Mouse (Mus musculus) midbrain, embryonic 12.5 days (tissue): Measurements from ENCODE around the gene Paxip1. TPM values are rescaled to one million over a fixed set of nuclear protein-coding genes. Genes with fewer than 3 reads are reported as not detected.

Source experiments
- ATAC-seq: fragments of 200-750 bp; cut with Nextera tagmentation; 2 replicates; pipeline ENCODE4 v1.8.0; 2017; ENCODE audit warnings: low read depth, moderate TSS enrichment, moderate library complexity; ENCODE audit not compliant: low FRiP score
- H3K27ac ChIP-seq: fragments of 300-500 bp; sonication (generic); replicated peaks from 2 replicates; pipeline ENCODE4 v1.5.1; 2016; ENCODE audit warnings: mild to moderate bottlenecking
- H3K27me3 ChIP-seq: fragments of 300-500 bp; sonication (generic); 2 replicates; pipeline ENCODE4 v1.6.1; 2016; ENCODE audit warnings: mild to moderate bottlenecking
- H3K36me3 ChIP-seq: fragments of 300-500 bp; sonication (generic); 2 replicates; pipeline ENCODE4 v1.6.1; 2016
- H3K4me1 ChIP-seq: fragments of 300-500 bp; sonication (generic); 2 replicates; pipeline ENCODE4 v1.6.1; 2016
- H3K4me2 ChIP-seq: fragments of 300-500 bp; sonication (generic); replicated peaks from 2 replicates; pipeline ENCODE4 v1.6.1; 2016; ENCODE audit warnings: mild to moderate bottlenecking, moderate library complexity
- H3K4me3 ChIP-seq: fragments of 300-500 bp; sonication (generic); 2 replicates; pipeline ENCODE4 v1.5.1; 2016; ENCODE audit warnings: mild to moderate bottlenecking
- H3K9ac ChIP-seq: fragments of 300-500 bp; sonication (generic); replicated peaks from 2 replicates; pipeline ENCODE4 v1.6.1; 2016; ENCODE audit warnings: mild to moderate bottlenecking, moderate library complexity
- H3K9me3 ChIP-seq: fragments of 300-500 bp; sonication (generic); 2 replicates; pipeline ENCODE4 v1.6.1; 2016; ENCODE audit warnings: mild to moderate bottlenecking
- WGBS: fragments of 180-500 bp; shearing (Covaris S2); methylation state at CpG from one replicate; pipeline ENCODE4 v1.1.7; 2016; 5-methylcytosine and 5-hydroxymethylcytosine counted together
- polyA plus RNA-seq: library from polyadenylated mRNA; unstranded; fragments of >200 nt; fragmentation: Nextera tagmentation; extraction: Ambion mirVana; gene quantifications from 2 replicates; pipeline ENCODE4 v1.2.1, GENCODE M21; 2016

Paxip1 gene
- polyA plus RNA-seq: 42.2 and 51.2 TPM in 2 replicates

DNA sequence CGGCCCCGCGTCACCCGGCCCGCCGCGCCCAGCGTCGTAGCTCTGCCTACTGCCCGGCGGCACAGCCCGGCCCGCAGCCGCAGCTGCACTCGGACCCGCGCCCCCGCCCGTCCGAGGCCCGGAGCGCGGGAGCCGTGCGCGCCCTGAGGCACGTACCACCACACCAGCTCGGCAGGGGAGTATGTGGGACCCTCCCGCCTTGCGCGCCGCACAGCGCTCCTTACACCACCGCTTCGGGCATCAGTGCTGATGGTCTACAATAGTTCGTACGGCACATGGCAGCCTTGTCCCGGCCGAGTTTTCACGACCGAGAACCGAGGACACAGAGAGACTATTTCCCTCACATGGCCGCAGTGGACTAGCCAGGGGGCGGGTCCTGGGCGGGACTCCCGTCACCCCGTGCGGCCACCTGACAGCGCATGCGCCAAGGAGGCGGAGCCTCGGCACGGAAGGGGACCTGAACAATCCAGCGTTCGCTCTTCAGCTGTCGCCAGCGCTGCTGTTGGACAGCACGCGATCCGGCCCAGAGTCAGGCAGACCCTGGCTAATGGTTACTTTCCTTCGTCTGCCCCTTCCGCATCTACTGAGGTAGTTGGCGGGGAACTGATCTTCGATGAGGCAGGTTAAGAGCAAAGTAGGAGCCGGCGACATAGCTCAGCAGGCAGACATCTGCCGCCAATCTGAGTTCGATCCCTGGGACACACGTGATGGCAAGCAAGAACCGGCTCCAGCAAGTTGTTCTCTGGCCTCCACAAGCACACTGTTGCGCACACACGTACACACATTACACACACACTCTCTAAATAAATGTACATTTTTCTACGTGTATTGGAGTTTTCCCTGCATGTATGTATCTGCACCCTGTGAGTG, at the start of gene Paxip1:
TSS of gene Paxip1 (minus strand) at position 389 of the 870 bp plus-strand sequence.
- Histone ChIP-seq H3K27me3 (no peaks in the 10 kb centered on the region), H3K4me1 (peaks cover 23% of the 10 kb centered on the region), H3K4me3 (peak within 1 kb of the TSS; percentile 82), H3K9ac (peak within 1 kb of the TSS; percentile 87), H3K36me3 (peaks cover 24% of the 10 kb centered on the region), H3K27ac (peak within 1 kb of the TSS; percentile 93), H3K9me3 (no peaks in the 10 kb centered on the region), H3K4me2 (peak within 1 kb of the TSS; percentile 72)
- whole genome bisulfite sequencing: under 1% methylated on average over 64 of the region's 73 CpGs
- ATAC-seq: peak; percentile 96

DNA sequence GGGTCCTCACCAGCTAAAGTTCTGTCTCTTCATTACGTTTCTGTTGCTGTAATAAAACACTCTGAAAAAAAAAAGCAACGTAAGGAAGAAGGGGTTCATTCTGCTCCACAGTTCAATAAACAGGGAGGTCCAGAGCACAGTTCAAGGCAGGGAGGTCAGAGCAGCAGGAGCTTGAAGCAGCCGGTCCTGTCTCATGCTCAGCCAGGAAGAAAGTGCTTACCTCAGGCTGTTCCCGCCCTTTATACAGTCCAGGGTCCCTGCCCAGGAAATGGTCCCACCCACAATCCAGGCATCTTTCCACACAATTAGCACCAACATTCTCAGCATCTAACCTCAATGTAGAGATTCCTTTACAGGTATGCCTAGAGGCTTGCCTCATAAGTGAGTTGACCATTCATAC, 46.6 kb upstream of the Paxip1 start:
- no peak overlapping the region for H3K27ac ChIP-seq
- no peak overlapping the region for H3K4me3 ChIP-seq
- H3K4me2 ChIP-seq: no peak overlapping the region
- 60% methylated on average over 4 of the region's 4 CpGs for WGBS
- H3K9ac ChIP-seq: no peak overlapping the region
- H3K36me3 ChIP-seq: no peaks in the 10 kb centered on the region
- no peaks in the 10 kb centered on the region for H3K9me3 ChIP-seq
- no peak for ATAC-seq
- H3K4me1 ChIP-seq: peaks cover 5% of the 10 kb centered on the region; the same call in 1 of the 2 replicates
- H3K27me3 ChIP-seq: peaks cover 20% of the 10 kb centered on the region

DNA sequence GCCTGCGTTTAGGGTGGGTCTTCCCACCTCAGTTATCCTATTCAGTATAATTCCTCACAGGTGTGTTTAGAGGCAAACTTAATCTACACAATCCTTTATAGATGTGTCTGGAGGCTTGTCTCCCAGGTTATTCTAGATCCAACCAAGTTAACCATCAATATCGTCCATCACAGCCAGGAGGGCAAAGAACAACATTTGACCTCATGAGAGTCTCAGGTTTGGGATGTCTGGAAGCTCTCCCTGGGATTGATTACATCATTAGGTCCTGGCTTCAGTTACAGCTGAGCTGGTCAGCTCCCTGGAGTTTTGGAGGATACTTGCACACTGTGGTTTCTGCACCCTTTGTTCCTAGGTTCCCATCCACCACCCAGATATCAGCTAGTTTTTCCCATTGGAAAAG, 43.6 kb upstream of the Paxip1 start:
- Histone ChIP-seq H3K9ac (no peak overlapping the region), H3K27ac (no peak overlapping the region), H3K36me3 (no peaks in the 10 kb centered on the region), H3K4me3 (no peak overlapping the region), H3K9me3 (no peaks in the 10 kb centered on the region), H3K27me3 (no peaks in the 10 kb centered on the region), H3K4me1 (no peaks in the 10 kb centered on the region), H3K4me2 (no peak overlapping the region)
- WGBS: 94% methylated on average over 2 of the region's 2 CpGs
- ATAC-seq: no peak

DNA sequence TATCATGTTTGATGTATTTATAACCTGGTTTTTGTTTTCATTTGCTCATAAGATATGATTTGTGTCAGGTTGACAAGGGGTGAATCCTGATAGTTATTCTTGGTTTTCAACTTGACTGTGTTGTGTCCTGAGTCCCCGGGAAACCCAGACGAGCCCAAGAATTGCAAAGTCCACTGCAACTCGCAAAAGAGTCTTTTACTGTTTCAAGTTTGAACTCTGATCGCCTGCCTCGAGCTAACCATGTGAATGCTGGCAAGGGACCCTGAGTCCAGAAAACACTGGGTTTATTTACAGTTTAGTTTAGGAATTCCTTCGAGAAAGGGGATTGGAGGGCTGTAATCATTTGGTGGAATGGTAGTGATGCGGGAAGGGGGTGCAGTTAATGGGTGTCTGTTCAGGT, 36.5 kb upstream of the Paxip1 start:
- Histone ChIP-seq H3K4me3 (no peak overlapping the region), H3K9ac (no peak overlapping the region), H3K27me3 (no peaks in the 10 kb centered on the region), H3K4me2 (no peak overlapping the region), H3K4me1 (no peaks in the 10 kb centered on the region), H3K9me3 (no peaks in the 10 kb centered on the region), H3K27ac (no peak overlapping the region), H3K36me3 (no peaks in the 10 kb centered on the region)
- no peak for ATAC-seq
- WGBS: 88% methylated on average over 7 of the region's 7 CpGs

DNA sequence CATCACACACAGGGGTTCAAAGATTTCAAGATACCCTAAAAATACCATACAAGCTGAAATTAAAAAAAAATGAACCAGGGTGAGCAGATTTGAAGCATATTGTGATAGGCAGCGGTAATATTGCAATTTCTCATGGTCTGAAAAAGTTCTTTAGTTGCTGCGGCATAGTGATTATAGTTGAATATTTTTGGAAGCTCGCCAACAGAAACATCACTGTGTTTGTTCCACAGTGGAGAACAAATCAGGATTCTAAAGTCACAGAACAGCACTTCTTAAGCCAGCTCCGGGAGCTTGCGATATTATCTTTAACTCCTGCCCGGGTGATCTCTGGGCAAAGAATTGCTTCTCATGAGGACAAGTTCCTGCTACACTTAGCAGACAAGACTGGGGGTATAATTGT, 29.7 kb upstream of the Paxip1 start:
- no peaks in the 10 kb centered on the region for H3K4me1 ChIP-seq
- H3K27ac ChIP-seq: no peak overlapping the region
- no peaks in the 10 kb centered on the region for H3K9me3 ChIP-seq
- no peaks in the 10 kb centered on the region for H3K27me3 ChIP-seq
- 86% methylated on average over 6 of the region's 6 CpGs for WGBS
- H3K4me2 ChIP-seq: no peak overlapping the region
- H3K9ac ChIP-seq: no peak overlapping the region
- no peaks in the 10 kb centered on the region for H3K36me3 ChIP-seq
- no peak overlapping the region for H3K4me3 ChIP-seq
- ATAC-seq: no peak

DNA sequence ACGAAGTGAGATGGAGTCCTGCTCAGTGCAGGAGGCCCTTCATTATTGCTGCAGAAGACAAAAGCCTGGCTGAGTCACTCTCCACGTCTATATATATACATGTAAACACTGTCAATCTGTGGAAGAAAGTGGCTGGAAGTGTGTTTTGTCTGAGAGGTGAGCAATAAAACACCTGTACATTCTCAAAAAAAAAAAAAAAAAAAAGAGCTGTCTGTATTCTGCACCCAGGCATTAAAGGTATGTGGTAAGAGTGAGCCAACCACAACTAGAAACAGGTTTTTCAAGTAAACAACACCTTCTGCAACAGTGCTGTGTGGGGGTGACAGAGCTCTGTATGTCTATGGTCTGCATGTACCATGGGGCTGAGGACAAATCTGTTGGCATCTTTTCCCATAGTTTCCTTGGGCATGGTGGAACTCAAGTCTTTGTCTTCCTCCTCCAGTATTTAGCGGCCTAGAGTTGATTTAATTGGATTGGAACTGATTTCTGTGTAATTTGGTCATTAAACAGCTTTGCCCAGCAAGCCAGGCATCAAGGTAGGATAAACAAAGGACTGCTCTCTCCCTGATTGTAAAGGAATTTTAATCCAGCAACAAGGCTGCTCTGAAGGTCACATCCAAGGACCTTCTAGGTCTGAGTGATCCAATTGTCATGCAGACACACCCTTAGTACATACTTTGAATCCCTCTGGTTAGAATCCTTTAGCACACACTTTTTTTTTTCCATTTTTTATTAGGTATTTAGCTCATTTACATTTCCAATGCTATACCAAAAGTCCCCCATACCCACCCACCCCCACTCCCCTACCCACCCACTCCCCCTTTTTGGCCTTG, 27.6 kb upstream of the Paxip1 start:
- Histone ChIP-seq H3K27me3 (no peaks in the 10 kb centered on the region), H3K27ac (no peak overlapping the region), H3K4me1 (no peaks in the 10 kb centered on the region), H3K4me2 (no peak overlapping the region), H3K9me3 (no peaks in the 10 kb centered on the region), H3K4me3 (no peak overlapping the region), H3K36me3 (no peaks in the 10 kb centered on the region), H3K9ac (no peak overlapping the region)
- 54% methylated on average over 3 of the region's 3 CpGs for WGBS
- ATAC-seq: no peak

DNA sequence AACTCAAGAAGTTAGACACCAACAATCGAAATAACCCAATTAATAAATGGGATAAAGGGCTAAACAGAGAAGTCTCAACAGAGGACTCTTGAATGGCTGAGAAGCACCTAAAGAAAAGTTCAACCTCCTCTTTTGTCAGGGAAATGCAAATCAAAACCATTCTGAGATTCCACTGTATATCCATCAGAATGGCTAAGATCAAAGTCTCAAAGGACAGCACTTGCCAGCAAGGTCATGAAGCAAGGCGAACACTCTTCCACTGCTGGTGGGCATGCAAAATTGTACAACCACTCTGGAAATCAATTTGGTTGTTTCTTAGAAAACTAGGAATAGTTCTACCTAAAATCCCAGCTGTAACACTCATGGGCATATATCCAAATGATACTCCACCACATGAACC, 22.8 kb upstream of the Paxip1 start:
- no peaks in the 10 kb centered on the region for H3K9me3 ChIP-seq
- ATAC-seq: no peak
- H3K9ac ChIP-seq: no peak overlapping the region
- H3K4me2 ChIP-seq: no peak overlapping the region
- H3K4me1 ChIP-seq: no peaks in the 10 kb centered on the region
- H3K4me3 ChIP-seq: no peak overlapping the region
- H3K36me3 ChIP-seq: no peaks in the 10 kb centered on the region
- no peaks in the 10 kb centered on the region for H3K27me3 ChIP-seq
- 88% methylated on average over 2 of the region's 2 CpGs for WGBS
- no peak overlapping the region for H3K27ac ChIP-seq

DNA sequence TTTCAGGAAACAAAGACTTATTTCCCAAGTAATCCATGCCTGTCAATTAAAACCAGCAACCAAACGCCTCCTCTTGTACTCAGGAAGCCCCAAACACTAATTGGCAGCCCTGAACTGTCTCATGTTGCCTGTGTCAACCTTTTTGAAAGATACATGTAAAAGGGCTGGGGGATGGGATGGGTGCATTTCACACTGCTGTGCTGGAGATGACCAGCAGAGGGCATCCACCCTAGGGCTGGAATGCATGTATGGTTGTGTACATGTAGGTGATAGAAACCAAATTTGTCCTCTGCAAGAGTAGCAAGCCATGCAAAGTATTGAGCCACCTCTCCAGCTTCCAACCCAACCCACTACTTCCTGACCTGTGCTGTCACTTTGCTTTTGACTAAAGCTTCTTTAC, 2.4 kb upstream of the Paxip1 start:
- H3K36me3 ChIP-seq: peaks cover 1% of the 10 kb centered on the region; the same call in 1 of the 2 replicates
- no peak for ATAC-seq
- no peak overlapping the region for H3K9ac ChIP-seq
- no peaks in the 10 kb centered on the region for H3K27me3 ChIP-seq
- H3K27ac ChIP-seq: no peak overlapping the region
- WGBS: 22% methylated on average over 1 of the region's 1 CpGs
- H3K4me1 ChIP-seq: peaks cover 23% of the 10 kb centered on the region
- H3K9me3 ChIP-seq: no peaks in the 10 kb centered on the region
- no peak overlapping the region for H3K4me2 ChIP-seq
- H3K4me3 ChIP-seq: no peak overlapping the region

DNA sequence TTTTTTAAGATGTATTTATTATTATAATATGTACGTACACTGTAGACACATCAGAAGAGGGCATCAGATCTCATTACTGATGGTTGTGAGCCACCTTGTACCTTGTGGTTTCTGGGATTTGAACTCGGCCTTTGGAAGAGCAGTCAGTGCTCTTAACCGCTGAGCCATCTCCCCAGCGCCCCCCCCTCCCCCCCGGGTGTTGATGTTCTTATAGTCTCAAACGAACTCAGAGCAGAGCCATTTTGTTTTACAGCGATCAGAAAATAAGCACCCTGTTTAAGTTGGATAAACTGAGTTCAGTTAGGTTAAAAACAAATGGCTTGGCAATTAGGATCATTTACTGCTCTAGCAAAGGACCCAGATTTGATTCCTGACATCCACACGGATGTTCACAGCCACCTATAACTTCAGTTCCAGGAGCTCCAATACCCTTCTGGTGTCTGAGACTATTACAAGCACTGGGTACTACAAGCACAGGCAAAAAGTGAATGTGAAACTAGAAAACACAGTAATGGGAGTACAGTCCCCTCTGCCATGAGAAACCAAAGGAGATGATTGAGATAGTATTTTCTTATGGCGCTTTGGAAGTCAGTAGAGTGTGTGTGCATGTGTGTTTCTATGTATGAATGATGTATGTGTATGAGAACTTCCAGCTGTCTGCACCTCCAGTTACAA, 1.2 kb upstream of the Paxip1 start:
- Histone ChIP-seq H3K4me3 (0 out of 2 replicates have a peak overlapping the region, but pooled peaks have one; percentile 2), H3K9ac (no peak overlapping the region; the same call in 1 of the 2 replicates)

DNA sequence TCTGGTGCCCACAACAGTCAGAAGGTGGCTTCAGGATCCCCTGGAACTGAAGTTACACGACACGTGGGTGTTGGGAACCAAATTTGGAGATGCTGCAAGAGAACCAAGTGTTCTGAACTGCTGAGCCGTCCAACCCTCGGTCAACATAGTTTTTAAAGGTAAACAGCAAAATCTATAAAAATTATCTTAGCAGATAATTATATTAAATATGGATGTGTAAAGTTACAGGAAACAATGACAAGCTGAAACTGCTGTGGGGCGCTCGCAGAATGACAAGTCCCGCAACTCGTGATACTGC, 631 bp upstream of the Paxip1 start:
- Histone ChIP-seq H3K4me1 (peaks cover 23% of the 10 kb centered on the region), H3K9ac (peak overlapping the region; percentile 87), H3K9me3 (no peaks in the 10 kb centered on the region), H3K27me3 (no peaks in the 10 kb centered on the region), H3K4me2 (peak overlapping the region; percentile 72), H3K4me3 (peak overlapping the region; percentile 82), H3K36me3 (peaks cover 19% of the 10 kb centered on the region), H3K27ac (peak overlapping the region; percentile 93)
- no peak for ATAC-seq
- WGBS: 21% methylated on average over 8 of the region's 8 CpGs

More for the DNA sequence above, 1.2 kb upstream of the Paxip1 start:
- Histone ChIP-seq H3K9me3 (no peaks in the 10 kb centered on the region), H3K4me2 (peak overlapping the region; percentile 72), H3K4me1 (peaks cover 23% of the 10 kb centered on the region), H3K27me3 (no peaks in the 10 kb centered on the region), H3K36me3 (peaks cover 14% of the 10 kb centered on the region), H3K27ac (no peak overlapping the region)
- no peak for ATAC-seq
- WGBS: 64% methylated on average over 9 of the region's 9 CpGs

DNA sequence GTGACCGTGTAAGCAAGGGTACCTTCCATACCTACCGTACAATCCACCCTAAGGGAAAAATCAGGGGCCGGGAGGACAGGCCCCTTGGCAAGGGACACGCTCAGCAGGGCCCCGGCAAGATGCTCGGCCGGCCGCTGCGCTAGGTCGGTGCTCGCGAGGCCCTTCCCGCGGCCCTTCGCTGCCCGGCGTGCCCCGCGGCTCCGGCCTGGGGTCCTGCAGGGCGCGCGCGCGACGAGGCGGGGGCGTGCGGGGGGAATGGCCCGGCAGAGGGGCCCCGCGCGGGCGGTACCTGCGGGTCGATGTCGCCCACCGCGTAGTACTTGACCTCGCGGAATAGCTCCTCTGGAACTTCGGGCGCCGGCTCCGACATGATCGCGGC, 592 bp downstream of the Paxip1 start:
- ATAC-seq: peak; percentile 86
- Histone ChIP-seq H3K4me2 (peak overlapping the region; percentile 72), H3K9ac (peak overlapping the region; percentile 87), H3K27me3 (no peaks in the 10 kb centered on the region), H3K9me3 (no peaks in the 10 kb centered on the region), H3K4me1 (peaks cover 23% of the 10 kb centered on the region), H3K36me3 (peaks cover 30% of the 10 kb centered on the region), H3K4me3 (peak overlapping the region; percentile 82), H3K27ac (peak overlapping the region; percentile 93)
- WGBS: 2% methylated on average over 33 of the region's 47 CpGs
